Mouse (Mus musculus): ENCODE data around the gene Tnfrsf21. TPM values are rescaled to one million over a fixed set of nuclear protein-coding genes. Genes with fewer than 3 reads are reported as not detected.

The Tnfrsf21 gene
- polyA plus RNA-seq, 1 experiment: 4.1 TPM

- TF ChIP-seq POLR2A (IDR thresholded peaks at IDR 0.05; ENCODE audit: control insufficient read depth, low read depth, low read length) (no peak), CTCF (IDR thresholded peaks at IDR 0.05; ENCODE audit: control insufficient read depth, insufficient read depth, insufficient replicate concordance, low read depth, low read length) (no peak)
- Histone ChIP-seq H3K4me1 (ENCODE audit: control insufficient read depth, insufficient read depth, low read length) (peaks cover 6% of the 10 kb centered on the region), H3K4me3 (ENCODE audit: control insufficient read depth, low read depth, low read length) (peak overlapping the region; percentile 72), H3K27ac (ENCODE audit: control insufficient read depth, insufficient read depth, low read depth, low read length) (no peak overlapping the region), H3K36me3 (ENCODE audit: control insufficient read depth, insufficient read depth, low read length) (no peaks in the 10 kb centered on the region), H3K27me3 (ENCODE audit: control insufficient read depth, insufficient read depth, low read length) (no peaks in the 10 kb centered on the region)
Measured at GRCm38 (mm10) chr17:43017341-43018052, 1.1 kb downstream of the Tnfrsf21 start.

- Histone ChIP-seq H3K4me1 (ENCODE audit: control insufficient read depth, insufficient read depth, low read length) (peaks cover 6% of the 10 kb centered on the region), H3K27me3 (ENCODE audit: control insufficient read depth, insufficient read depth, low read length) (no peaks in the 10 kb centered on the region), H3K27ac (ENCODE audit: control insufficient read depth, insufficient read depth, low read depth, low read length) (no peak overlapping the region), H3K4me3 (ENCODE audit: control insufficient read depth, low read depth, low read length) (no peak overlapping the region), H3K36me3 (ENCODE audit: control insufficient read depth, insufficient read depth, low read length) (no peaks in the 10 kb centered on the region)
- TF ChIP-seq CTCF (IDR thresholded peaks at IDR 0.05; ENCODE audit: control insufficient read depth, insufficient read depth, insufficient replicate concordance, low read depth, low read length): no peak
- TF ChIP-seq POLR2A (IDR thresholded peaks at IDR 0.05; ENCODE audit: control insufficient read depth, low read depth, low read length): no peak
Measured at GRCm38 (mm10) chr17:43018071-43018470, 1.7 kb downstream of the Tnfrsf21 start.

DNA sequence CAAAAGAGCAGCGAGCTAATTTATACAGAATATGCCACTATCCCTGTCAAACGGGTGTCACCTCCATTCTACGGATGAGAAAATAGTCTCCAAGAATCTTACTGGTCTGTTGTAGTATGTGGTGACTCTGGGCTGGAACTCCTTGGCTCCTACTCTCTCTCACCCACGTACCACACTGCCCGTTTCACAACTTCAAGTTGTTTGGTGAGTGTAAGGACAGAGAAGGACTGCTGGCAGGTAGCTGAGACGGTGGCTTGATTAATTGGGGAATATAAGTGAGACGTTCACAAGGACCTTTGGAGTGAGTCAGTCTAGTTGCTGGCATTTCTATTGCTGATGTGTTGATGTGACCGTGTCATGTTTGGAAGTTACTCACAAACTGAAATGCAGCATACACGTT, 3.3 kb downstream of the Tnfrsf21 start:
- TF ChIP-seq CTCF (IDR thresholded peaks at IDR 0.05; ENCODE audit: control insufficient read depth, insufficient read depth, insufficient replicate concordance, low read depth, low read length): no peak
- no peak for TF ChIP-seq POLR2A (IDR thresholded peaks at IDR 0.05; ENCODE audit: control insufficient read depth, low read depth, low read length)

DNA sequence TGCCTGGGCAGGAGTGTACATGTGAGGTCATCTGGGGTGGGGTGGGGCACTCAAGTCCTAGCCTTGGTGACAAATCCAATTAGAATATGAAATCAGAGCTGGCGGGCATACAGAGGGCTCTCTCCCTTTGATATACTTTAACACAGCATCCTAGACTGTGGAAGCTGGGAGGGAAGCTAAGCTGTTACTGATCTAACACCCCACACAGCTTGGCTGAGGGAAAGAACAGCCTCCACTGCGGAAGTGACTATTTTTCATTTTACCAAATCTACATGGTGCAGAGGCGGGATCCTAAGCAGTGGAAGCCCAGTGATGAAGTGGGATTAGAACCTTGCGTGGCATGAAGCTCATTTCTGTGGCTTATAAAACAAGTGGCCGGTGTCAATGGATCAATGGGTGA, 4.7 kb downstream of the Tnfrsf21 start:
- no peak overlapping the region for H3K4me3 ChIP-seq (ENCODE audit: control insufficient read depth, low read depth, low read length)
- peaks cover 6% of the 10 kb centered on the region for H3K4me1 ChIP-seq (ENCODE audit: control insufficient read depth, insufficient read depth, low read length)
- H3K27me3 ChIP-seq (ENCODE audit: control insufficient read depth, insufficient read depth, low read length): no peaks in the 10 kb centered on the region
- TF ChIP-seq POLR2A (IDR thresholded peaks at IDR 0.05; ENCODE audit: control insufficient read depth, low read depth, low read length): no peak
- no peak for TF ChIP-seq CTCF (IDR thresholded peaks at IDR 0.05; ENCODE audit: control insufficient read depth, insufficient read depth, insufficient replicate concordance, low read depth, low read length)
- no peak overlapping the region for H3K27ac ChIP-seq (ENCODE audit: control insufficient read depth, insufficient read depth, low read depth, low read length)
- H3K36me3 ChIP-seq (ENCODE audit: control insufficient read depth, insufficient read depth, low read length): no peaks in the 10 kb centered on the region

More for the DNA sequence above, 3.3 kb downstream of the Tnfrsf21 start:
- H3K36me3 ChIP-seq (ENCODE audit: control insufficient read depth, insufficient read depth, low read length): no peaks in the 10 kb centered on the region
- H3K27me3 ChIP-seq (ENCODE audit: control insufficient read depth, insufficient read depth, low read length): no peaks in the 10 kb centered on the region
- peaks cover 6% of the 10 kb centered on the region for H3K4me1 ChIP-seq (ENCODE audit: control insufficient read depth, insufficient read depth, low read length)
- no peak overlapping the region for H3K27ac ChIP-seq (ENCODE audit: control insufficient read depth, insufficient read depth, low read depth, low read length)
- no peak overlapping the region for H3K4me3 ChIP-seq (ENCODE audit: control insufficient read depth, low read depth, low read length)

DNA sequence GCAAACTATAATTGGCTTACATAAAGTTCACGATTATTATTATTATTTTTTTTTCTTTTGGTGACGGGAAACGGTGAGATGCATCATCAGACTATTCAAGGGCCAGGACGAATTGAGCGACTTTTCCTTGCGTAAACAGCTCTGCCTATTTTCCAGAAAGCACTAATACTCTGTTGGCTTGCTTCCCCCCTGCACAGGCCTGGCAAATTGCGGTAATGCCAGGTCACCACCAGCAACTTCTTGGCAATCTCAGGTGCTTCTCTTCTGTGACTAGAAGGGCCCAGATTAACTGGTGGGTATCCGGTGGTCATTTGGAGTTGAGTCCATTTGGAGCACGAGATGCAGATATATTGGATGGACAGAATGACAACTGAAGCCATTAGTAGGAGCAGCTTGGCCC, 5.7 kb downstream of the Tnfrsf21 start:
- Histone ChIP-seq H3K4me1 (ENCODE audit: control insufficient read depth, insufficient read depth, low read length) (peaks cover 2% of the 10 kb centered on the region; the same call in 1 of the 2 replicates), H3K36me3 (ENCODE audit: control insufficient read depth, insufficient read depth, low read length) (no peaks in the 10 kb centered on the region), H3K4me3 (ENCODE audit: control insufficient read depth, low read depth, low read length) (no peak overlapping the region), H3K27ac (ENCODE audit: control insufficient read depth, insufficient read depth, low read depth, low read length) (no peak overlapping the region), H3K27me3 (ENCODE audit: control insufficient read depth, insufficient read depth, low read length) (no peaks in the 10 kb centered on the region)
- no peak for TF ChIP-seq CTCF (IDR thresholded peaks at IDR 0.05; ENCODE audit: control insufficient read depth, insufficient read depth, insufficient replicate concordance, low read depth, low read length)
- no peak for TF ChIP-seq POLR2A (IDR thresholded peaks at IDR 0.05; ENCODE audit: control insufficient read depth, low read depth, low read length)

DNA sequence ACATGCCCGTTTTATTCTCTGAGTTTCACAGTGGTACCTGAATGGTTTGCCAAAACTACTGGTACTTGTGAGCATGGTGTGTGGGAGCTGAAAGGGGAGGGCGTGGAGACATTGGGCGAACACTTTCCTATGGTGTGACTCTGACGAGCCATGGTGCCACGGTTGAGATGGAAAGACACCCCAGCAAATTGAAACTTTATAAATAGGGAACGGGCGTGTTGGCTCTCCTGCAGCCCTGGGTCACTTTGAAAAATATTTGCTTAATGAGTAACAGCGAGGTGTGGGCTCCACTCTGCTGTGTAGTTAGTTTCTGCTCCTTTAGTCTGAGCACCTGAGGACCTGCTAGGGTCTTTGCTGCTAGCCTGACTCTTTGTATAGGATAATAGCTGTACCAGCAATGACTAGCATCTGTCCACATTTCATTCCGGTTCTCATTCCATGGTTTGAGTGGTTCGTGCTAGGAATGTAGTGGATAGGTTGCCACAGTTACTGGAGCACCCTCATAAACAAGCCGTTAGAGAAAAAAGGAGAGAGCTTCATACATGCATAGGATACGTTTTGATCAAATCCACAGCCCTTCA, 7.4 kb downstream of the Tnfrsf21 start:
- peaks cover 2% of the 10 kb centered on the region; the same call in 1 of the 2 replicates for H3K4me1 ChIP-seq (ENCODE audit: control insufficient read depth, insufficient read depth, low read length)
- TF ChIP-seq POLR2A (IDR thresholded peaks at IDR 0.05; ENCODE audit: control insufficient read depth, low read depth, low read length) (no peak), CTCF (IDR thresholded peaks at IDR 0.05; ENCODE audit: control insufficient read depth, insufficient read depth, insufficient replicate concordance, low read depth, low read length) (no peak)

GRCm38 (mm10) chr17:43024531-43024930, 8.2 kb downstream of the Tnfrsf21 start:
- Histone ChIP-seq H3K27ac (ENCODE audit: control insufficient read depth, insufficient read depth, low read depth, low read length) (no peak overlapping the region), H3K27me3 (ENCODE audit: control insufficient read depth, insufficient read depth, low read length) (no peaks in the 10 kb centered on the region), H3K4me3 (ENCODE audit: control insufficient read depth, low read depth, low read length) (no peak overlapping the region), H3K36me3 (ENCODE audit: control insufficient read depth, insufficient read depth, low read length) (no peaks in the 10 kb centered on the region), H3K4me1 (ENCODE audit: control insufficient read depth, insufficient read depth, low read length) (peaks cover 2% of the 10 kb centered on the region; the same call in 1 of the 2 replicates)
- TF ChIP-seq CTCF (IDR thresholded peaks at IDR 0.05; ENCODE audit: control insufficient read depth, insufficient read depth, insufficient replicate concordance, low read depth, low read length): no peak
- no peak for TF ChIP-seq POLR2A (IDR thresholded peaks at IDR 0.05; ENCODE audit: control insufficient read depth, low read depth, low read length)

More for the DNA sequence above, 7.4 kb downstream of the Tnfrsf21 start:
- Histone ChIP-seq H3K36me3 (ENCODE audit: control insufficient read depth, insufficient read depth, low read length) (no peaks in the 10 kb centered on the region), H3K27ac (ENCODE audit: control insufficient read depth, insufficient read depth, low read depth, low read length) (no peak overlapping the region), H3K4me3 (ENCODE audit: control insufficient read depth, low read depth, low read length) (no peak overlapping the region), H3K27me3 (ENCODE audit: control insufficient read depth, insufficient read depth, low read length) (no peaks in the 10 kb centered on the region)

Data from testis, adult 2 months (tissue).